Mouse (Mus musculus): ENCODE data around the gene Gk5. TPM values are rescaled to one million over a fixed set of nuclear protein-coding genes. Genes with fewer than 3 reads are reported as not detected.

Gene Gk5
- total and polyA plus RNA-seq, 3 experiments, result 2.0 to 2.4 (median 2.2) TPM

DNA sequence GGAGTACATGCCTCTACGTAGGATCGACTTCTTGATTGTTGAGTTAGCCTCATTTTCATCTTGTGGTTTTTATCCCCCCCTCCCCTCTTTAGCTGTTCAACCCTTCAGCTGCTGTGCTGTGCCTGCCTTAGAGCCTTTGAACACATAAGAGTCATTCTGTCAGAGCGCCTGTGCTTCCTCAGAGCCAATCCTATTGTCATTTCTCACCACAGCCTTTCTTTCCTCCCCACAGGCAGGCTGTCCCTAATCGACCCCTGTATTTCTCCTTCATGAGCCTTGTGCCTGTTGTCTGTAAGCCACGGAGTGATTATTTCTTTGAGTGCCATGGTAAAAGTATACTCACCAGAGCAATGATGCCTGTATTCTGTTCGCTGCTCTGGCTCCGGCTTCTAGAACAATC lies 16.3 kb downstream of the Gk5 start:
- Histone ChIP-seq H3K79me2 (replicated peaks; ENCODE audit: control insufficient read depth, extremely low read depth, insufficient read depth, poor library complexity, severe bottlenecking) (no peaks in the 10 kb centered on the region), H3K9me3 (replicated peaks; ENCODE audit: low read length) (no peaks in the 10 kb centered on the region), H3K4me3 (replicated peaks in 1 of 3; ENCODE audit: low read depth in 2 of 3, low read length in 2 of 3, poor library complexity in 1 of 3) (no peak overlapping the region), H3K36me3 (replicated peaks in 1 of 2; ENCODE audit: control insufficient read depth in 1 of 2, insufficient read depth in 1 of 2, low read length in 1 of 2) (no peaks in the 10 kb centered on the region), H3K27me3 (replicated peaks) (no peaks in the 10 kb centered on the region), H3K27ac (ENCODE audit: insufficient read depth, low read depth) (no peak overlapping the region), H3K4me2 (ENCODE audit: insufficient read depth, low read depth, poor library complexity, severe bottlenecking) (no peak overlapping the region), H3K4me1 (ENCODE audit: control insufficient read depth in 1 of 2, insufficient read depth in 2 of 2) (peaks cover 0 to 4% of the 10 kb centered on the region in 2 experiments; a peak in 1 of 4 replicates), H3K9ac (ENCODE audit: insufficient read depth, low read depth) (no peak overlapping the region)
- no peak for DNase-seq (ENCODE audit: extremely low read depth)
- in situ Hi-C loops (cut with MboI; ENCODE audit: low pct_ligation_motif_present, low pct_unique_long_range_greater_than_20kb, low sequenced_read_pairs) (no loop called here), dilution Hi-C loops (cut with MboI; ENCODE audit: extremely low pct_ligation_motif_present, extremely low pct_unique_long_range_greater_than_20kb, low sequenced_read_pairs) (no loop called here)
- TF ChIP-seq CHD1 (IDR thresholded peaks at IDR 0.05; ENCODE audit: low read depth, low read length) (no peak), IRF4 (IDR thresholded peaks at IDR 0.05; ENCODE audit: low read depth, low read length) (no peak), MXI1 (IDR thresholded peaks at IDR 0.05; ENCODE audit: low read depth, low read length) (no peak), NELFE (IDR thresholded peaks at IDR 0.05; ENCODE audit: low read depth, low read length) (no peak), ELF1 (IDR thresholded peaks at IDR 0.05; ENCODE audit: low read depth, low read length) (no peak), POLR2AphosphoS2 (IDR thresholded peaks at IDR 0.05; ENCODE audit: low read depth, low read length) (no peak), SMC3 (IDR thresholded peaks at IDR 0.05; ENCODE audit: low read depth, low read length) (no peak), TBP (conservative IDR thresholded peaks at IDR 0.05; ENCODE audit: low read depth, low read length) (no peak), SIN3A (IDR thresholded peaks at IDR 0.05; ENCODE audit: low read length) (no peak)

DNA sequence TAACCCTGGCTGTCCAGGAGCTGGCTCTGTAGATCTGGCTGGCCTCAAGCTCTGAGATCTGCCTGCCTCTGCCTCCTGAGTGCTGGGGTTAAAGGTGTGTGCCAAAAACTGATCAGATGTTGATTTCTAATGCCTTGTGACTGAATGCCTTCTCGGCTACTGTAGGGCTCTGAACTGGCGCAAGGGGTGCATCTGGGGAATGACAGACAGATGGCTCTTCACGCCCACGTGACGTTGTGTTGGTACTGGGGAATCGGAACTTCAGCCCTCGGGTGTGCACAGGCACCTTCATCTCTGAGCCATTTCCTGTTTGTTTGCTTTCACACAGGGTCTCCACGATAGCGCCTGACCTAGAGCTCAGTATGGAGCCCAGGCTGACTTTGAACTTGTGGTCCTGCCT lies 19.8 kb downstream of the Gk5 start:
- H3K27ac ChIP-seq (ENCODE audit: insufficient read depth, low read depth), result no peak overlapping the region
- in situ Hi-C loops (cut with MboI; ENCODE audit: low pct_ligation_motif_present, low pct_unique_long_range_greater_than_20kb, low sequenced_read_pairs), result no loop called here

DNA sequence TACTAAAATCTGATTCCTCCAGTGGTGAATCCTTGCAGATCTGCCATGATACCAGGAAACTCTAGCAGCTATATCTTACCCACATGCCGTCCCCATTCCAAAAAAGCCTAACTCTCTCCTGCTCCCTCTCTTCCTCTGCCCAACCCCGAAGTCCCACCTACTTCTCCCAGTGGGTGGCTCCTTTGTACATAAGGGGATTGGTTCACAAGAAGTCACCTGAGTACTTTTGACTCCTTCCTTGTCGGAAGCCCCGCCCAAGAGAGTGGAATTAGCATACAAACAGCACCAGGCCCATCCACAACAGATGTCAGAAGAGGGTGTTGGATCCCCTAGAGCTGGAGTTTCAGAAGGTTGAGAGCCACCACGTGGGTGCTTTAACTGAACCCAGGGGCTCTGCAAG lies 20.7 kb downstream of the Gk5 start:
- Histone ChIP-seq H3K4me1 (ENCODE audit: control insufficient read depth in 1 of 2, insufficient read depth in 2 of 2) (peaks cover 0 to 4% of the 10 kb centered on the region in 2 experiments; a peak in 1 of 4 replicates), H3K4me3 (replicated peaks in 1 of 3; ENCODE audit: low read depth in 2 of 3, low read length in 2 of 3, poor library complexity in 1 of 3) (no peak overlapping the region), H3K9ac (ENCODE audit: insufficient read depth, low read depth) (no peak overlapping the region), H3K27me3 (replicated peaks) (no peaks in the 10 kb centered on the region), H3K27ac (ENCODE audit: insufficient read depth, low read depth) (no peak overlapping the region), H3K36me3 (replicated peaks in 1 of 2; ENCODE audit: control insufficient read depth in 1 of 2, insufficient read depth in 1 of 2, low read length in 1 of 2) (no peaks in the 10 kb centered on the region), H3K9me3 (replicated peaks; ENCODE audit: low read length) (no peaks in the 10 kb centered on the region), H3K4me2 (ENCODE audit: insufficient read depth, low read depth, poor library complexity, severe bottlenecking) (no peak overlapping the region), H3K79me2 (replicated peaks; ENCODE audit: control insufficient read depth, extremely low read depth, insufficient read depth, poor library complexity, severe bottlenecking) (no peaks in the 10 kb centered on the region)
- no peak for TF ChIP-seq GABPA (IDR thresholded peaks at IDR 0.05; ENCODE audit: insufficient replicate concordance, low read depth, low read length)
- TF ChIP-seq BHLHE40 (IDR thresholded peaks at IDR 0.05; ENCODE audit: low read depth, low read length), result no peak
- no peak for TF ChIP-seq SMC3 (IDR thresholded peaks at IDR 0.05; ENCODE audit: low read depth, low read length)
- TF ChIP-seq TCF12 (IDR thresholded peaks at IDR 0.05; ENCODE audit: low read depth, low read length), result no peak
- no peak for TF ChIP-seq POLR2A (IDR thresholded peaks at IDR 0.05; ENCODE audit: low read depth, low read length)
- TF ChIP-seq E2F4 (IDR thresholded peaks at IDR 0.05; ENCODE audit: insufficient replicate concordance, low read depth, low read length), result no peak
- TF ChIP-seq ELF1 (IDR thresholded peaks at IDR 0.05; ENCODE audit: low read depth, low read length), result no peak
- no peak for TF ChIP-seq MAZ (IDR thresholded peaks at IDR 0.05; ENCODE audit: low read depth, low read length)
- TF ChIP-seq PAX5 (IDR thresholded peaks at IDR 0.05; ENCODE audit: low read length), result no peak
- no peak for TF ChIP-seq MYC (IDR thresholded peaks at IDR 0.05; ENCODE audit: low read depth, low read length)
- TF ChIP-seq NELFE (IDR thresholded peaks at IDR 0.05; ENCODE audit: low read depth, low read length), result no peak
- no peak for TF ChIP-seq MAX (IDR thresholded peaks at IDR 0.05; ENCODE audit: low read length)
- TF ChIP-seq KAT2A (IDR thresholded peaks at IDR 0.05; ENCODE audit: insufficient replicate concordance, low read length), result no peak
- no peak for TF ChIP-seq CHD1 (IDR thresholded peaks at IDR 0.05; ENCODE audit: low read depth, low read length)
- no peak for TF ChIP-seq USF1 (IDR thresholded peaks at IDR 0.05; ENCODE audit: low read depth, low read length)
- no peak for TF ChIP-seq MXI1 (IDR thresholded peaks at IDR 0.05; ENCODE audit: low read depth, low read length)
- TF ChIP-seq MEF2A (IDR thresholded peaks at IDR 0.05; ENCODE audit: borderline replicate concordance, low read depth, low read length), result no peak
- in situ Hi-C loops (cut with MboI; ENCODE audit: low pct_ligation_motif_present, low pct_unique_long_range_greater_than_20kb, low sequenced_read_pairs), result no loop called here
- dilution Hi-C loops (cut with MboI; ENCODE audit: extremely low pct_ligation_motif_present, extremely low pct_unique_long_range_greater_than_20kb, low sequenced_read_pairs), result no loop called here
- DNase-seq (ENCODE audit: extremely low read depth), result peak; percentile 30

More for the DNA sequence above, 19.8 kb downstream of the Gk5 start:
- dilution Hi-C loops (cut with MboI; ENCODE audit: extremely low pct_ligation_motif_present, extremely low pct_unique_long_range_greater_than_20kb, low sequenced_read_pairs), result no loop called here
- Histone ChIP-seq H3K4me1 (ENCODE audit: control insufficient read depth in 1 of 2, insufficient read depth in 2 of 2) (peaks cover 0 to 4% of the 10 kb centered on the region in 2 experiments; a peak in 1 of 4 replicates), H3K9me3 (replicated peaks; ENCODE audit: low read length) (no peaks in the 10 kb centered on the region), H3K4me3 (replicated peaks in 1 of 3; ENCODE audit: low read depth in 2 of 3, low read length in 2 of 3, poor library complexity in 1 of 3) (no peak overlapping the region), H3K27me3 (replicated peaks) (no peaks in the 10 kb centered on the region), H3K36me3 (replicated peaks in 1 of 2; ENCODE audit: control insufficient read depth in 1 of 2, insufficient read depth in 1 of 2, low read length in 1 of 2) (no peaks in the 10 kb centered on the region), H3K4me2 (ENCODE audit: insufficient read depth, low read depth, poor library complexity, severe bottlenecking) (no peak overlapping the region), H3K79me2 (replicated peaks; ENCODE audit: control insufficient read depth, extremely low read depth, insufficient read depth, poor library complexity, severe bottlenecking) (no peaks in the 10 kb centered on the region), H3K9ac (ENCODE audit: insufficient read depth, low read depth) (no peak overlapping the region)
- TF ChIP-seq CHD1 (IDR thresholded peaks at IDR 0.05; ENCODE audit: low read depth, low read length) (no peak), CTCF (conservative IDR thresholded peaks at IDR 0.05 in 1 of 2, IDR thresholded peaks at IDR 0.05 in 1 of 2; ENCODE audit: low read depth in 2 of 2, low read length in 2 of 2) (no peak), ELF1 (IDR thresholded peaks at IDR 0.05; ENCODE audit: low read depth, low read length) (no peak), CHD2 (IDR thresholded peaks at IDR 0.05; ENCODE audit: low read length) (no peak), ETS1 (conservative IDR thresholded peaks at IDR 0.05; ENCODE audit: low read depth, low read length) (no peak), ZMIZ1 (IDR thresholded peaks at IDR 0.05; ENCODE audit: low read depth, low read length) (no peak), SIN3A (IDR thresholded peaks at IDR 0.05; ENCODE audit: low read length) (no peak), KAT2A (IDR thresholded peaks at IDR 0.05; ENCODE audit: insufficient replicate concordance, low read length) (no peak)
- DNase-seq (ENCODE audit: extremely low read depth), result no peak

All from CH12.LX (cell line).